Mouse (Mus musculus): ENCODE measurements around the gene Stom. TPM values are rescaled to one million over a fixed set of nuclear protein-coding genes. Genes with fewer than 3 reads are reported as not detected.

Stom gene
- polyA plus RNA-seq, 2 experiments: 77.0 to 149 TPM

GRCm38 (mm10) chr2:35278371-35279210, 58.2 kb downstream of the Stom start:
- H3K4me2 ChIP-seq (ENCODE audit: low read depth): no peak overlapping the region
- no peak overlapping the region for H3K27ac ChIP-seq
- no peaks in the 10 kb centered on the region for H3K36me3 ChIP-seq (replicated peaks; ENCODE audit: control insufficient read depth, insufficient read depth, low read depth)
- WGBS (ENCODE audit: insufficient replicate concordance): 59% methylated on average over 7 of the region's 7 CpGs
- no peak for DNase-seq (ENCODE audit: low read depth in 3 of 3, low spot score in 3 of 3)
- peaks cover 0 to 12% of the 10 kb centered on the region in 2 experiments; a peak in 2 of 4 replicates for H3K4me1 ChIP-seq (replicated peaks; ENCODE audit: control insufficient read depth in 2 of 2, insufficient read depth in 2 of 2, low read length in 1 of 2)
- H3K27me3 ChIP-seq (ENCODE audit: control insufficient read depth, insufficient read depth, low read length): peaks cover 18% of the 10 kb centered on the region
- ATAC-seq (ENCODE audit: insufficient read depth): no peak
- H3K9me3 ChIP-seq (ENCODE audit: control insufficient read depth, low read length): no peaks in the 10 kb centered on the region
- H3K9ac ChIP-seq (replicated peaks): no peak overlapping the region
- H3K4me3 ChIP-seq (ENCODE audit: insufficient read depth in 1 of 2, low read depth in 2 of 2, low read length in 2 of 2): no peak overlapping the region
- TF ChIP-seq CTCF (IDR thresholded peaks at IDR 0.05; ENCODE audit: low read depth): no peak

GRCm38 (mm10) chr2:35277686-35278085, 59.1 kb downstream of the Stom start:
- no peak overlapping the region for H3K27ac ChIP-seq
- no peak for TF ChIP-seq EP300 (IDR thresholded peaks at IDR 0.05; ENCODE audit: low read depth)
- TF ChIP-seq CTCF (IDR thresholded peaks at IDR 0.05; ENCODE audit: low read depth): no peak
- H3K36me3 ChIP-seq (replicated peaks; ENCODE audit: control insufficient read depth, insufficient read depth, low read depth): no peaks in the 10 kb centered on the region
- H3K4me1 ChIP-seq (replicated peaks; ENCODE audit: control insufficient read depth in 2 of 2, insufficient read depth in 2 of 2, low read length in 1 of 2): peaks cover 0 to 12% of the 10 kb centered on the region in 2 experiments; a peak in 2 of 4 replicates
- no peak overlapping the region for H3K4me2 ChIP-seq (ENCODE audit: low read depth)
- H3K9me3 ChIP-seq (ENCODE audit: control insufficient read depth, low read length): no peaks in the 10 kb centered on the region
- DNase-seq (ENCODE audit: low read depth in 3 of 3, low spot score in 3 of 3) (no peak), ATAC-seq (ENCODE audit: insufficient read depth) (no peak)
- peaks cover 13% of the 10 kb centered on the region for H3K27me3 ChIP-seq (ENCODE audit: control insufficient read depth, insufficient read depth, low read length)
- no peak overlapping the region for H3K9ac ChIP-seq (replicated peaks)
- 45% methylated on average over 3 of the region's 3 CpGs for WGBS (ENCODE audit: insufficient replicate concordance)
- no peak overlapping the region for H3K4me3 ChIP-seq (ENCODE audit: insufficient read depth in 1 of 2, low read depth in 2 of 2, low read length in 2 of 2)

DNA sequence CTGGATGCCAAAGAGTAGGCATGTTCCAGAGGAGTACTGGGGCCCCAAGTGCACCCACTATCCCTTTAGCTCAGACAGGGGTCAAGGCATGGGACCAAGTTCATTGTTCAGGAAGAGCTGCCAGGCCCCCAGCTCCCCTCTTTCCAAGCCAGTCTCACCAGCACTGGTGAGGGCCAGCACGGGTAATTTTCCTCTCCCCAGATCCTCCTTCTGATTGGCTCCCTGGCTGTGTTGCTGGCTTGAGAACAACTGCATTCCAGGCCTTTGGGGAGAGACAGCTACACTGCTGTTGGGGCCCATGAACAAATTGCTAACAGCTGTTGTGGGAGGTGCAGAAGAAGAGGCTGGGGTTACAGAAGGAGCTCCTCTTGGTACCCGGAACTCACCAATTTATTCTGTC, 63.2 kb downstream of the Stom start:
- no peak overlapping the region for H3K4me3 ChIP-seq (ENCODE audit: insufficient read depth in 1 of 2, low read depth in 2 of 2, low read length in 2 of 2)
- no peaks in the 10 kb centered on the region for H3K36me3 ChIP-seq (replicated peaks; ENCODE audit: control insufficient read depth, insufficient read depth, low read depth)
- DNase-seq (ENCODE audit: low read depth in 3 of 3, low spot score in 3 of 3) (no peak), ATAC-seq (ENCODE audit: insufficient read depth) (no peak)
- WGBS (ENCODE audit: insufficient replicate concordance): 54% methylated on average over 2 of the region's 2 CpGs
- no peak for TF ChIP-seq EP300 (IDR thresholded peaks at IDR 0.05; ENCODE audit: low read depth)
- TF ChIP-seq CTCF (IDR thresholded peaks at IDR 0.05; ENCODE audit: low read depth): no peak
- no peak overlapping the region for H3K27ac ChIP-seq
- no peaks in the 10 kb centered on the region for H3K9me3 ChIP-seq (ENCODE audit: control insufficient read depth, low read length)
- H3K4me1 ChIP-seq (replicated peaks; ENCODE audit: control insufficient read depth in 2 of 2, insufficient read depth in 2 of 2, low read length in 1 of 2): peaks cover 0 to 9% of the 10 kb centered on the region in 2 experiments; a peak in 1 of 4 replicates
- no peak overlapping the region for H3K4me2 ChIP-seq (ENCODE audit: low read depth)
- no peak overlapping the region for H3K9ac ChIP-seq (replicated peaks)
- H3K27me3 ChIP-seq (ENCODE audit: control insufficient read depth, insufficient read depth, low read length): no peaks in the 10 kb centered on the region

GRCm38 (mm10) chr2:35272881-35273280, 63.9 kb downstream of the Stom start:
- 63% methylated on average over 6 of the region's 6 CpGs for WGBS (ENCODE audit: insufficient replicate concordance)
- TF ChIP-seq EP300 (IDR thresholded peaks at IDR 0.05; ENCODE audit: low read depth) (no peak), CTCF (IDR thresholded peaks at IDR 0.05; ENCODE audit: low read depth) (no peak)
- no peak for ATAC-seq (ENCODE audit: insufficient read depth)
- Histone ChIP-seq H3K4me3 (ENCODE audit: insufficient read depth in 1 of 2, low read depth in 2 of 2, low read length in 2 of 2) (no peak overlapping the region), H3K4me2 (ENCODE audit: low read depth) (no peak overlapping the region), H3K9ac (replicated peaks) (no peak overlapping the region), H3K27me3 (ENCODE audit: control insufficient read depth, insufficient read depth, low read length) (no peaks in the 10 kb centered on the region), H3K36me3 (replicated peaks; ENCODE audit: control insufficient read depth, insufficient read depth, low read depth) (no peaks in the 10 kb centered on the region), H3K27ac (no peak overlapping the region), H3K4me1 (replicated peaks; ENCODE audit: control insufficient read depth in 2 of 2, insufficient read depth in 2 of 2, low read length in 1 of 2) (peaks cover 0 to 4% of the 10 kb centered on the region in 2 experiments; a peak in 1 of 4 replicates), H3K9me3 (ENCODE audit: control insufficient read depth, low read length) (no peaks in the 10 kb centered on the region)
- no peak for DNase-seq (ENCODE audit: low read depth in 3 of 3, low spot score in 3 of 3)

DNA sequence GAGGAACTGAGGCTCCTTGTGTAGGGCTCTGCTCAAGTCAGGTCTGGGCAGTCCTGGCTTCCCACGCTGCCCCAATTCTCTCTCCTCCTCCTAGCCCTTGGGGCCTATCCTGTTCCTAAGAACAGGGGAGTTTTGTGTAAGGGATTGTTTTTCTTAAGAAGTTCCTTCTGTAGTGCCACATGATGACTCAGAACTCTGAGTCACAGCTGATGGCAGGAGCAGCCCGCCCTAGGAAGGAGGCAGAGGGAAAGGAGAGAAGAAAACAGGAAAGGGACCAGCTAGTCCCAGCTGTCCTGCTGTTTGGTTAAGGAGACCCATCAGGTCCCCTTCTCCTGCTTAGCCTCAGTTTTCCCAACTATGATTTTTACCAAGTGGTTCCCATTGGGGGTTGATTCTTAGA, 65.0 kb downstream of the Stom start:
- no peak for ATAC-seq (ENCODE audit: insufficient read depth)
- no peak overlapping the region for H3K4me2 ChIP-seq (ENCODE audit: low read depth)
- no peaks in the 10 kb centered on the region for H3K9me3 ChIP-seq (ENCODE audit: control insufficient read depth, low read length)
- no peaks in the 10 kb centered on the region for H3K4me1 ChIP-seq (replicated peaks; ENCODE audit: control insufficient read depth in 2 of 2, insufficient read depth in 2 of 2, low read length in 1 of 2)
- H3K27me3 ChIP-seq (ENCODE audit: control insufficient read depth, insufficient read depth, low read length): no peaks in the 10 kb centered on the region
- H3K36me3 ChIP-seq (replicated peaks; ENCODE audit: control insufficient read depth, insufficient read depth, low read depth): no peaks in the 10 kb centered on the region
- TF ChIP-seq CTCF (IDR thresholded peaks at IDR 0.05; ENCODE audit: low read depth): no peak
- TF ChIP-seq EP300 (IDR thresholded peaks at IDR 0.05; ENCODE audit: low read depth): no peak
- no peak overlapping the region for H3K9ac ChIP-seq (replicated peaks)
- no peak overlapping the region for H3K27ac ChIP-seq
- WGBS (ENCODE audit: insufficient replicate concordance): 46% methylated on average over 2 of the region's 2 CpGs
- no peak overlapping the region for H3K4me3 ChIP-seq (ENCODE audit: insufficient read depth in 1 of 2, low read depth in 2 of 2, low read length in 2 of 2)
- DNase-seq (ENCODE audit: low read depth in 3 of 3, low spot score in 3 of 3): no peak

Data from liver, embryonic 14.5 days (tissue).